9 mouse cellular contexts compared by ENCODE assay signal in the genomic region with DNA sequence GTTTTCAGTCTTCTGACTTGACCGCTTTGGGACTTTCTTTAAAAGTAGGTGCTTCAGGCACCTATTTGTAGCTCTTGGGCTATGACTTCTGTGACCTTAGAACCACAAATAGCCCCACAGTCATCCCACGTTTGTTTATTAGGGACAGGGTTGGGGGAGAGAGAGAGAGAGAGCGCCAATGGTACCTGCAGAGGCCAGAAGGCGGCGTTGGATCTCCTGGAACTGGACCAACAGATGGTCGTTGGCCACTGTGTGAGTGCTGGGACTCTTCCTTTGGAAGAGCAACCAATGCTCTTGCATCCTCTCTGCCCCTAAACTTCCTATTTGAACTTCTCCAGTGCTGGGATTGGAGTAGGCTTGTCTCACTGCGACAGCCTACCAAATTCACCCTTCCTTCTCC. TPM values are rescaled to one million over a fixed set of nuclear protein-coding genes. Genes with fewer than 3 reads are reported as not detected.
A peak's percentile ranks its signal among the peaks of the same experiment; 100 is the strongest.
DNase-seq lines count a peak whose midpoint lies in the region; ATAC-seq and TF ChIP-seq lines count a peak whose summit lies in the region.
"Had no signal": no experiment of that assay in that cellular context is flagged by ENCODE, and none has a peak within 500 bp of the region (broad histone marks: within the 10 kb centered on the region; RNA-seq: fewer than 3 reads in every experiment).

No protein-coding gene starts in this region.

- TF ChIP-seq CTCF in kidney, postnatal 0 days (IDR thresholded peaks at IDR 0.05; ENCODE audit: low read depth) = no peak

- no peak for ATAC-seq in kidney, postnatal 0 days (replicated peaks; ENCODE audit: low FRiP score, low read depth)
- no peak for ATAC-seq in midbrain, embryonic 14.5 days (ENCODE audit: low FRiP score, low TSS enrichment)

- no peaks in the 10 kb centered on the region for H3K36me3 ChIP-seq in kidney, postnatal 0 days (ENCODE audit: insufficient read depth, low read length)
- no peaks in the 10 kb centered on the region for H3K36me3 ChIP-seq in midbrain, embryonic 14.5 days (ENCODE audit: control insufficient read depth, insufficient read depth, low read length)
- H3K36me3 ChIP-seq: neural tube, embryonic 13.5 days had no signal

- H3K4me2 ChIP-seq in kidney, postnatal 0 days (ENCODE audit: low read length) = peak overlapping the region; percentile 53; the same call in 1 of the 2 replicates
- no peak overlapping the region for H3K4me2 ChIP-seq in midbrain, embryonic 14.5 days (ENCODE audit: low read length)

- no peak overlapping the region for H3K9ac ChIP-seq in kidney, postnatal 0 days (ENCODE audit: low read depth, low read length)
- H3K9ac ChIP-seq in midbrain, embryonic 14.5 days (replicated peaks; ENCODE audit: low read length) = no peak overlapping the region

- H3K4me3 ChIP-seq in kidney, postnatal 0 days (replicated peaks; ENCODE audit: low read depth, low read length) = no peak overlapping the region
- no peak overlapping the region for H3K4me3 ChIP-seq in midbrain, embryonic 14.5 days (replicated peaks; ENCODE audit: low read depth, low read length)
- H3K4me3 ChIP-seq: neural tube, embryonic 13.5 days had no signal

- peak; percentile 33 for DNase-seq in adrenal gland, postnatal 14 days
- DNase-seq in adrenal gland, adult 2 months = no peak
- no peak for DNase-seq in kidney, postnatal 0 days (ENCODE audit: low spot score)
- no peak for DNase-seq in kidney, adult 18-20 months
- peak; percentile 76 for DNase-seq in heart, postnatal 4 days
- no peak for DNase-seq in midbrain, embryonic 14.5 days
- DNase-seq in right cerebral cortex, postnatal 25 days = no peak
- no peak for DNase-seq in B cell, adult 2 months

- peak overlapping the region; percentile 99 for H3K27ac ChIP-seq in kidney, postnatal 0 days
- H3K27ac ChIP-seq in midbrain, embryonic 14.5 days (replicated peaks; ENCODE audit: low read depth, low read length) = peak overlapping the region; percentile 60; the same call in 1 of the 2 replicates

- no peaks in the 10 kb centered on the region for H3K27me3 ChIP-seq in kidney, postnatal 0 days (ENCODE audit: insufficient read depth, low read length)
- H3K27me3 ChIP-seq in midbrain, embryonic 14.5 days (ENCODE audit: control insufficient read depth, insufficient read depth, low read length) = no peaks in the 10 kb centered on the region
- H3K27me3 ChIP-seq: neural tube, embryonic 13.5 days had no signal

- H3K4me1 ChIP-seq in kidney, postnatal 0 days (replicated peaks; ENCODE audit: insufficient read depth, low read length) = peaks cover 50% of the 10 kb centered on the region
- peaks cover 39% of the 10 kb centered on the region for H3K4me1 ChIP-seq in midbrain, embryonic 14.5 days (ENCODE audit: control insufficient read depth, insufficient read depth, low read length)

- no peaks in the 10 kb centered on the region for H3K9me3 ChIP-seq in kidney, postnatal 0 days (replicated peaks; ENCODE audit: low read length)
- no peaks in the 10 kb centered on the region for H3K9me3 ChIP-seq in midbrain, embryonic 14.5 days (ENCODE audit: control insufficient read depth, low read length)
- H3K9me3 ChIP-seq: neural tube, embryonic 13.5 days had no signal

- 29% methylated on average over 7 of the region's 7 CpGs for WGBS in kidney, postnatal 0 days
- 32% methylated on average over 7 of the region's 7 CpGs for WGBS in midbrain, embryonic 14.5 days

RNA-seq across cellular contexts. Expression of a gene that starts 8.1 kb away (rescaled TPM):
- total RNA-seq in adrenal gland, postnatal 14 days (2021) = 88.5 and 88.7 TPM in 2 replicates
- 10 to 100 TPM; 80.9 to 98.0 TPM for total RNA-seq in adrenal gland, adult 2 months (2021)
- 63.2 and 65.0 TPM in 2 replicates for polyA plus RNA-seq in adrenal gland, adult 2 months (2012; rRNA removed)
- 17.8 and 19.3 TPM in 2 replicates for polyA plus RNA-seq in kidney, postnatal 0 days (2015; fragmentation: Nextera tagmentation; extraction: Ambion mirVana)
- 10 to 100 TPM; 67.8 to 71.5 TPM for total RNA-seq in heart, postnatal 4 days (2021)
- 25.0 and 35.9 TPM in 2 replicates for polyA plus RNA-seq in midbrain, embryonic 14.5 days (2014; fragmentation: Nextera tagmentation; extraction: Ambion mirVana)

RNA-seq across cellular contexts. Expression of a gene that starts 12.1 kb away (rescaled TPM):
- 32.9 and 51.0 TPM in 2 replicates for total RNA-seq in adrenal gland, postnatal 14 days (2021)
- total RNA-seq in adrenal gland, adult 2 months (2021) = 100 to 1,000 TPM; 135 to 155 TPM
- polyA plus RNA-seq in adrenal gland, adult 2 months (2012; rRNA removed) = 404 and 577 TPM in 2 replicates
- 3.1 and 3.5 TPM in 2 replicates for polyA plus RNA-seq in kidney, postnatal 0 days (2015; fragmentation: Nextera tagmentation; extraction: Ambion mirVana)
- total RNA-seq in heart, postnatal 4 days (2021) = 10 to 100 TPM; 26.3 to 27.6 TPM
- polyA plus RNA-seq in midbrain, embryonic 14.5 days (2014; fragmentation: Nextera tagmentation; extraction: Ambion mirVana) = 3.0 TPM in 2 replicates

RNA-seq across cellular contexts. Expression of a gene that starts 17.5 kb away (rescaled TPM):
- 37.8 and 38.8 TPM in 2 replicates for total RNA-seq in adrenal gland, postnatal 14 days (2021)
- 10 to 100 TPM; 30.0 to 32.3 TPM for total RNA-seq in adrenal gland, adult 2 months (2021)
- 27.9 and 30.2 TPM in 2 replicates for polyA plus RNA-seq in adrenal gland, adult 2 months (2012; rRNA removed)
- polyA plus RNA-seq in kidney, postnatal 0 days (2015; fragmentation: Nextera tagmentation; extraction: Ambion mirVana) = 24.6 and 25.7 TPM in 2 replicates
- total RNA-seq in heart, postnatal 4 days (2021) = 10 to 100 TPM; 26.9 to 28.4 TPM
- 46.6 and 57.3 TPM in 2 replicates for polyA plus RNA-seq in midbrain, embryonic 14.5 days (2014; fragmentation: Nextera tagmentation; extraction: Ambion mirVana)

RNA-seq across cellular contexts. Expression of a gene that starts 46.8 kb away (rescaled TPM):
- 106 and 124 TPM in 2 replicates for total RNA-seq in adrenal gland, postnatal 14 days (2021)
- 10 to 100 TPM; 84.6 to 86.1 TPM for total RNA-seq in adrenal gland, adult 2 months (2021)
- 105 and 132 TPM in 2 replicates for polyA plus RNA-seq in adrenal gland, adult 2 months (2012; rRNA removed)
- 26.1 TPM in 2 replicates for polyA plus RNA-seq in kidney, postnatal 0 days (2015; fragmentation: Nextera tagmentation; extraction: Ambion mirVana)
- 100 to 1,000 TPM; 171 to 183 TPM for total RNA-seq in heart, postnatal 4 days (2021)
- 175 and 194 TPM in 2 replicates for polyA plus RNA-seq in midbrain, embryonic 14.5 days (2014; fragmentation: Nextera tagmentation; extraction: Ambion mirVana)

RNA-seq across cellular contexts. Expression of a gene that starts 49.4 kb away (rescaled TPM):
- 0.79 and 0.93 TPM in 2 replicates for total RNA-seq in adrenal gland, postnatal 14 days (2021)
- total RNA-seq in adrenal gland, adult 2 months (2021) = under 1 TPM; 0.29 to 0.79 TPM
- polyA plus RNA-seq in adrenal gland, adult 2 months (2012; rRNA removed) = 1.5 and 1.9 TPM in 2 replicates
- polyA plus RNA-seq in kidney, postnatal 0 days (2015; fragmentation: Nextera tagmentation; extraction: Ambion mirVana) = 0.77 and 1.0 TPM in 2 replicates
- 1 to 10 TPM; 1.3 TPM for total RNA-seq in heart, postnatal 4 days (2021)
- polyA plus RNA-seq in midbrain, embryonic 14.5 days (2014; fragmentation: Nextera tagmentation; extraction: Ambion mirVana) = 8.8 and 9.6 TPM in 2 replicates

Comparison
In these comparisons a context has a peak if more than half of its experiments do, and no peak if none do; other contexts are left out.
1. DNase-seq: peak in adrenal gland, postnatal 14 days (single experiment) and heart, postnatal 4 days (single experiment); none in adrenal gland, adult 2 months (single experiment), kidney, postnatal 0 days (single experiment), kidney, adult 18-20 months (single experiment), midbrain, embryonic 14.5 days (single experiment), right cerebral cortex, postnatal 25 days (single experiment) and B cell, adult 2 months (0 of 2).